Mouse (Mus musculus): ENCODE data around the gene Phyhd1. TPM values are rescaled to one million over a fixed set of nuclear protein-coding genes. Genes with fewer than 3 reads are reported as not detected.

Gene Phyhd1
- total RNA-seq, 1 experiment from 2014 or later, result 3.1 TPM

- no peak for ATAC-seq (replicated peaks; ENCODE audit: low read depth, poor library complexity, severe bottlenecking)
These were observed 10.2 kb upstream of the Phyhd1 start for GRCm38 (mm10) chr2:30255631-30256395.

- no peak for ATAC-seq (replicated peaks; ENCODE audit: low read depth, poor library complexity, severe bottlenecking)
These were observed 9.2 kb upstream of the Phyhd1 start for GRCm38 (mm10) chr2:30256616-30257350.

DNA sequence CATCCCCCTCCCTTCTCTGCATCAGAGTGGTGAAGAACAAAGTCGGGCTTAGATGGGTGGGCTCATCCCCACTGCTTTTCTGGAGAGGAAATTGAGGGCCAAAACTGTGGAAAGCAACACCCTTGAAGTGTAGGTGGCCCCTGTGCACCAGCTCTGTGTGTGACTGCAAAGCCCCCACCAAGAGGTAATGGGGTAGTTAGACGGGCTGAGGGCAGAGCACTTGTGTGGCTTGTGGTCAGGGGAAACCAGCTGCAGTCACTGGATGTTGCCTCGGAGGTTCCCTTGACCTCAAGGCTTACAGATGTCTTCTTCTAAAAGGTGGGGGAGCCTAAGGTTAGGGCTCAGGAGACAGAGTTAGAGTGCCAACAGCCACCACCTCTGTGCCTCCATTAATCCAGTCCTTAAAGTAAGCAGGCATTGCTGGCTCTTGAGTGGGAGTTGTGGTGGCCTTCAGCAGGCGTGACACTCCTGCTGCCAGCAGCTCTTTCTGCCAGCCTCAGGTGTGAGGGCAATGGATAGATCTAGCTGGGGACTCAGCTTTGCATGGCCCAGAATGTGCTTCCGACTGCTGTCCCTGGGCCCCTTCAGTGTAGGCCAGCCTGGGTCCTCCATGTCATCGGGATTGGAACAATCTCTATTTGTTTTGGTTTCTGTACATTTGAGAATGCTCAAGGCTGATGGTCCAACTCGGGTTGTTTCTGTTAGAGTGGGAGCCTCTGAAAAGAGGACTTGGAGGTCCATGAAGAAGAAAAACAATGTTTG, 8.1 kb upstream of the Phyhd1 start:
- ATAC-seq (replicated peaks; ENCODE audit: low read depth, poor library complexity, severe bottlenecking), result peak; percentile 68

- ATAC-seq (replicated peaks; ENCODE audit: low read depth, poor library complexity, severe bottlenecking), result 0 out of 2 replicates have a peak, but pooled peaks have one; percentile 12
These were observed 7.4 kb upstream of the Phyhd1 start for GRCm38 (mm10) chr2:30258600-30258999.

- no peak for ATAC-seq (replicated peaks; ENCODE audit: low read depth, poor library complexity, severe bottlenecking)
These were observed 6.6 kb upstream of the Phyhd1 start for GRCm38 (mm10) chr2:30259131-30260064.

DNA sequence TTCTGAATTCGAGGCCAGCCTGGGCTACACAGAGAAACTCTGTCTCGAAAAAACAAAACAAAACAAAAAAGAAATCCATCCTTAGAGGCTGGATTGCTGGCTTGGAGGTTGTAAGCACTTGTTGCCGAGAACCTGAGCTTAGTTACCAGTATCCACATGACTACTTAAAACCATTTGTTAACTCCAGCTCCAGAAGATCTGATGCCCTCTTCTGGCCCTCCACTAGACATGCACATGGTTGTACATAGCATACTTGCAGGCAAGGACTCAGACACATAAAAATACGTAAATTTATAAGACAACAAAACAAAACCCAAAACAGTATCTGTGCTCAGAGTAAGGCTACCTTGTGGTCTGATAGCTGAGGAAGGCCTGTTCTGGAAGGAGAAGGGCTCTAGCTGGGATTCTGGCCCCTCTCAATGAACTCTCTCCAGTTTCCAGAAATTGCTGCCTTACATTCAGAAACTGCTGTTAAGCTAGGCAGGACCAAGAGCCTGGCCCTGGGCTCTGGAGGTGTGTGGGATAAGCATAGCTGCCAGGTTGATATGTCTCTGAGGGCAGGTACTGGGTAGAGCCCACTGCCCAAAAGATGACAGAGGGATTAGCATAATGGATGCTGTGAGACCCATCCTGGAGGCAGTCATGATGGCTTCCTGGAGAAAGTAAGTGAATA, 4.8 kb upstream of the Phyhd1 start:
- no peak for ATAC-seq (replicated peaks; ENCODE audit: low read depth, poor library complexity, severe bottlenecking)

GRCm38 (mm10) chr2:30261921-30262839, 3.8 kb upstream of the Phyhd1 start:
- no peak for ATAC-seq (replicated peaks; ENCODE audit: low read depth, poor library complexity, severe bottlenecking)

DNA sequence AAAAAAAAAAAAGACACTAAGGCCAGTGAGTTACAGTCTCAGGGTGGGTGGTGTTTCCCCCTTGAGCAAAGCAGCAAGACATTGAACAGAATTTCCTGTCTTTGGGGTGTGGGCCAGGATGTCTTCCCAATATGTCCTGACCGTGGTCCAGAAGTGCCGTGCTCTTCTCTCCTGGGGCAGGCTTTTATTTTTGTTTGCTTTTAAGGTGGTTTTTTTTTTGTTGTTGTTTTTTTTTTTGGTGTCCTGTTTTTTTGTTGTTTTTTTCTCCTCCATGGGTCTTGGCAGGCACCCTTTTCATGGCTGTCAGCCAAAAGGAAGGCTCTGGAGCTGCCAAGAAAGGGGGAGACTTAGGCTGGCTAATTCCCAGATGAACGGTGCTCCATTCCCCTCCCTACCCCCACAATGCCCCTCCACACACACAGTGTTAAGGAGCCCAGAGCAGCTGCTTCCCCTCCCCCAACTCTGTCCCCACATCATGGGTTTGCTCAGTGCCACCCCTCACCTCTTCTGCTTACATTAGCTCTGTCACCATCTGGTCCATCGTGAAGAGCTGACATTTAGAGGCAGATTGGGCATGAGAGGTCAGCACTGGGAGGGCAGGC, 3.1 kb upstream of the Phyhd1 start:
- ATAC-seq (replicated peaks; ENCODE audit: low read depth, poor library complexity, severe bottlenecking), result no peak

- ATAC-seq (replicated peaks; ENCODE audit: low read depth, poor library complexity, severe bottlenecking), result no peak
These were observed 2.2 kb upstream of the Phyhd1 start for GRCm38 (mm10) chr2:30263811-30264210.

DNA sequence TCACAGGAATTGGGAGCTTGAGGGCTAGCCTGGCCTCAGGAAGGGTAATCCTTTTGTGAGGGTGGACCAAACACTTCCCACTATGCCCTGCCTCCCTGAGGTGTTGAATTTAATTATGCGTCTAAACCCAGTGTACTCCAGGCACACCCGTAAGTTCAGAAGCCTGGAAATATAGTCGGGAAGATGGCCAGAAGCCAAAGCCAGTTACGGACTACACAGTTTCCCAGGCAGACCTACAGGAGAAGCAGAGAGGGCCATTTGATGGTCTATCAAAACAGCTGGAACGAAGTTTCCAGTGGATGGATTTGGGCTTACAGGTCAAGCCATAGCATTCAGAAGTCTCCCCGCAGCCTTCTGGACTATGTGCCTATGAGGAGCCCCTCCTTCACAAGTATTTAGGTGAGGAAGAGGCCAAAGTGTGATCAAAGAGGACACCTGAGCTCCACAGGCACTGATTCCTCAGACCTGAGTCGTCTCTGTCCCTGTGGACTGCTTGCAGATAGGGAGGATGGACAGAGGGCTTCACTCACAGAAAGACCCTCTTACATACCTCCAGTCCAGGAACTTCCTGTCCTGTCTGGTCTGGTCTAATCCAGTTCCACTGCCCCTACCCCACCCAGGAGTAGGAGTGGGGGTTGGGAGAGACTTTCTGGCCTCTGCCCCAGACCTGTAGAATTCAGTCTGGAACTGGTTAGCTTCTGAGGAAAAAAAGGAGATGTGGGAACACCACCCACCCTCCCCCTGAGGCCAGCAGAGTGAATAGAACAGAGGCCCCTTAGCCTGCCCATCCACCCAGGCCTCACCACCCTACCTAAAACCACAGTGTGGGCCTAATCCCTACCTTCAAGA, 1.1 kb upstream of the Phyhd1 start:
- no peak for ATAC-seq (replicated peaks; ENCODE audit: low read depth, poor library complexity, severe bottlenecking)

DNA sequence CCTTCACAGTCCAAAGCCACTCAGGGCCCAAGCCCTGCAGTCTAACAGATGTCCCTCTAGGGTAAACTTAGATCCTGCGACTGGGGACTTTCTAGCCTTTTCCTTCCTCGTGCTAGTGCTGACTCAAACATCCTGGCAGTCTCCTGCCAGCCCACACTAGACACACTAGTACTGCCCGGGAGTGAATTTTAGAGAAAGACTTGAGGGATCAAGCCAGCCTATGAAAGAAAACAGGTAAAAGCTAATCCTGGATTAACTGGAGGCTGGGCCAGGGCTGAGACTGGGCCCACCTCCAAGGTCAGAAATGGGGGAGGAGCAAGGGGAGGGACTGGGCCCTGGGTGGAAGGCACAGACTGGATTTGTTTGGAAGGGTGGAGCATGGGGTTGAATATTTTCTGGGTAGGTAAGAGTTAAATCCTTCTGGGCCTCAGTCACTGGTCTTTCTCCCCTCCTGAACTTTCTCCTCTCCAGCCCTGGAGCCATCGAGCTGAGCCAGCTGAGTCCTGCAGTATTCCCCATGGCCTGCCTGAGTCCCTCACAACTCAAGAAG, 464 bp downstream of the Phyhd1 start:
- ATAC-seq (replicated peaks; ENCODE audit: low read depth, poor library complexity, severe bottlenecking), result no peak

- ATAC-seq (replicated peaks; ENCODE audit: low read depth, poor library complexity, severe bottlenecking), result no peak
These were observed 1.5 kb downstream of the Phyhd1 start for GRCm38 (mm10) chr2:30267466-30267865.

DNA sequence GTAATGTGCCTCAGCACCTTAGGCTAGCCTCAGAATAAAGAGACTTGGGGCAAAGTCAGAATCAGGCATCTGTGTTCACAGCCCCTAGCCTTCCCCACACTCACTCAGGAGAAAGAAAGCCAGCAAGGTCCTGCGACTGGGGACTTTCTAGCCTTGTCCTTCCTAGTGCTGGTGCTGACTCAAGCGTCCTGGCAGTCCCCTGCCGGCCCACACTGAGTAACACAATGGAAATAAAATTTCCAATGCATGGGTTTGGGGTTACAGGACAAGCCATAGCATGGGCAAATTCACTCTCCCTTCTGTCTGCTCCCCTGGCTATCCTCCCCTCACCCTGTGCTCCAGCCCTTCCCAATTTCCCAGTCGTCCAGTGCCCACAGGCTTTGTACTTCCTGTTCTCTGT, 2.4 kb downstream of the Phyhd1 start:
- no peak for ATAC-seq (replicated peaks; ENCODE audit: low read depth, poor library complexity, severe bottlenecking)

GRCm38 (mm10) chr2:30269241-30269990, 3.4 kb downstream of the Phyhd1 start:
- ATAC-seq (replicated peaks; ENCODE audit: low read depth, poor library complexity, severe bottlenecking), result no peak

DNA sequence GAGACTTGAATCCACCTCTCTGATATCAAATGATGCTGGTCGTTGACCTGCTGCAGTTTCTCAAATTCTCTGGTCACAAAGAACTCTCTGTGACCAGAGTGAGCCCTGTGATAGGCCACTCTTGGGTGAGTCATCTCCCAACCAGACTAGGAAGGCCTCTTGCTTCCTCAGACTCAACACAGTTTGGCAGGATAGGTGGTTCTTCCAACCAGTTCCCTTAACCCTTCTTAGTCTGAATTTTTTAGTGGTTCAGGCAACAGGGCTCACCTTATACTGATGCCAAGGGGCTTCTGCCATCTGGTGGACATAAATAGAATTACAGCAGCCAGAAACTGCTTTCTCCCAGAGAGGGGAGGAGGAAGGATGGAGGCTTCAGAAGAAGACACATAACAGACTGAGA, 4.1 kb downstream of the Phyhd1 start:
- ATAC-seq (replicated peaks; ENCODE audit: low read depth, poor library complexity, severe bottlenecking), result peak; percentile 89

- ATAC-seq (replicated peaks; ENCODE audit: low read depth, poor library complexity, severe bottlenecking), result no peak
These were observed 14.7 kb downstream of the Phyhd1 start, which contains the start of gene Gm28038 for GRCm38 (mm10) chr2:30280743-30281142. TSS of gene Gm28038 (plus strand) at chr2:30281043.
